Mouse (Mus musculus) kidney, adult 2 months (tissue): ENCODE data around the gene Gpld1.

Experiments used
- CTCF ChIP-seq: fragments of 200-500 bp; conservative IDR thresholded peaks from 2 replicates; pipeline ENCODE4 v1.5.1; 2011; ENCODE audit warnings: low read depth, mild to moderate bottlenecking, control low read depth, low read length, moderate library complexity, mixed read lengths; ENCODE audit not compliant: insufficient read depth, insufficient read length
- POLR2A ChIP-seq: fragments of 200-500 bp; IDR thresholded peaks from one replicate; pipeline ENCODE4 v1.6.1; 2011; ENCODE audit warnings: low read depth, low read length, control low read depth

- TF ChIP-seq POLR2A (no peak), CTCF (no peak)
Measured at GRCm38 (mm10) chr13:24914915-24915314, 28.0 kb upstream of the Gpld1 start.
